Mouse (Mus musculus) MEL (cell line): ENCODE data around the gene Usp49.

ENCODE experiments used
- CTCF ChIP-seq, 3 experiments: IDR thresholded peaks in 2 of 3; conservative IDR thresholded peaks in 1 of 3; 2 replicates each; pipeline ENCODE4 v1.5.1; 2011 to 2012; ENCODE audit warnings: low read length in 3 of 3, low read depth in 2 of 3, mild to moderate bottlenecking in 2 of 3, improper control_type of control experiment in 1 of 3, inconsistent platforms in 1 of 3, mixed read lengths in 1 of 3, moderate library complexity in 1 of 3; ENCODE audit not compliant: control insufficient read depth in 1 of 3, insufficient read depth in 1 of 3, poor library complexity in 1 of 3, severe bottlenecking in 1 of 3
- E2F4 ChIP-seq: IDR thresholded peaks from 2 replicates; pipeline ENCODE4 v1.6.1; 2011; ENCODE audit warnings: low read depth, low read length, improper control_type of control experiment, borderline replicate concordance
- ELF1 ChIP-seq: IDR thresholded peaks from 2 replicates; pipeline ENCODE4 v1.6.1; 2014; ENCODE audit warnings: low read depth, mild to moderate bottlenecking, inconsistent platforms, low read length, improper control_type of control experiment, moderate library complexity
- HCFC1 ChIP-seq: IDR thresholded peaks from 2 replicates; pipeline ENCODE4 v1.6.1; 2012; ENCODE audit warnings: low read depth, mild to moderate bottlenecking, inconsistent platforms, low read length, improper control_type of control experiment, moderate library complexity
- MAX ChIP-seq: IDR thresholded peaks from 2 replicates; pipeline ENCODE4 v1.6.1; 2011; ENCODE audit warnings: low read length, improper control_type of control experiment
- NRF1 ChIP-seq: IDR thresholded peaks from 2 replicates; pipeline ENCODE4 v1.6.1; 2014; ENCODE audit warnings: low read depth, mild to moderate bottlenecking, inconsistent platforms, low read length, improper control_type of control experiment, moderate library complexity; ENCODE audit not compliant: poor library complexity, insufficient read depth, severe bottlenecking
- POLR2AphosphoS5 ChIP-seq: IDR thresholded peaks from 2 replicates; pipeline ENCODE4 v1.6.1; 2012; ENCODE audit warnings: low read depth, borderline replicate concordance, mild to moderate bottlenecking, inconsistent platforms, low read length, moderate library complexity, mixed read lengths
- RCOR1 ChIP-seq: IDR thresholded peaks from 2 replicates; pipeline ENCODE4 v1.6.1; 2012; ENCODE audit warnings: low read depth, mild to moderate bottlenecking, inconsistent platforms, low read length, improper control_type of control experiment
- TAL1 ChIP-seq: IDR thresholded peaks from 2 replicates; pipeline ENCODE4 v1.6.1; 2012; ENCODE audit warnings: mild to moderate bottlenecking, inconsistent platforms, low read length, moderate library complexity, mixed read lengths
- TBP ChIP-seq: IDR thresholded peaks from 2 replicates; pipeline ENCODE4 v1.8.0; 2011; ENCODE audit warnings: low read depth, low read length, improper control_type of control experiment
- ZC3H11A ChIP-seq: IDR thresholded peaks from 2 replicates; pipeline ENCODE4 v1.6.1; 2012; ENCODE audit warnings: low read depth, mild to moderate bottlenecking, inconsistent platforms, low read length, improper control_type of control experiment

DNA sequence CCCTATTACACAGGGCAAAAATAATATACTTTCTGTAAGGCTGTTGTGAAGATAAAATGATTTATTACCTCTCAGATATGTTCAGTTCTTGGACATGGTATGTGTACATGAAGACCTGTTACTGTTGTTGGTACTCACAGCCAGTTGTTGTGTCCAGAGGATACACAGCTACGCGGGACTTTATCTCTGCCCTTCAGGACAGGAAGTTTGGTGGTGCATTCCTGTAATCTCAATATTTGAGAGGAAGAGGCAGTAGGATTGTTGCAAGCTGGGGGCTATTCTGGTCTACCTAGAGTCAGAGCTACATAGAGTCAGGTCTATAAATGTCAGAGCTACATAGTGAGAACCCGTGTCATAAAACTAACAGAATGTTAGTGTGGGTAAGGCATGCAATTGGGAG, 39.4 kb upstream of the Usp49 start:
- TF ChIP-seq CTCF (IDR thresholded peaks at IDR 0.05 in 2 of 3, conservative IDR thresholded peaks at IDR 0.05 in 1 of 3; ENCODE audit: control insufficient read depth in 1 of 3, insufficient read depth in 1 of 3, low read depth in 2 of 3, low read length in 3 of 3, poor library complexity in 1 of 3, severe bottlenecking in 1 of 3) (no peak), ELF1 (no peak), TAL1 (peak; percentile 51), NRF1 (no peak), HCFC1 (no peak), TBP (no peak), RCOR1 (no peak), E2F4 (no peak), POLR2AphosphoS5 (no peak), ZC3H11A (no peak), MAX (no peak)
